Mouse (Mus musculus) intestine, embryonic 16.5 days (tissue): Measurements from ENCODE around the gene Ube2j2. TPM values are rescaled to one million over a fixed set of nuclear protein-coding genes. Genes with fewer than 3 reads are reported as not detected.

Experiments
- ATAC-seq: fragments of 200-750 bp; cut with Nextera tagmentation; 2 replicates; pipeline ENCODE4 v1.8.0; 2017; ENCODE audit warnings: moderate TSS enrichment, moderate library complexity
- H3K27ac ChIP-seq: fragments of 300-500 bp; sonication (generic); 2 replicates; pipeline ENCODE4 v1.5.1; 2014; ENCODE audit warnings: mild to moderate bottlenecking, low read length
- H3K27me3 ChIP-seq: fragments of 300-500 bp; sonication (generic); replicated peaks from 2 replicates; pipeline ENCODE4 v1.6.1; 2014; ENCODE audit warnings: low read length, control low read depth, mixed read lengths; ENCODE audit not compliant: control insufficient read depth, insufficient read depth
- H3K36me3 ChIP-seq: fragments of 300-500 bp; sonication (generic); 2 replicates; pipeline ENCODE4 v1.6.1; 2014; ENCODE audit warnings: low read length, control low read depth; ENCODE audit not compliant: control insufficient read depth, insufficient read depth
- H3K4me1 ChIP-seq: fragments of 300-500 bp; sonication (generic); 2 replicates; pipeline ENCODE4 v1.6.1; 2014; ENCODE audit warnings: low read length, control low read depth, mixed read lengths; ENCODE audit not compliant: control insufficient read depth, insufficient read depth
- H3K4me2 ChIP-seq: fragments of 300-500 bp; sonication (generic); 2 replicates; pipeline ENCODE4 v1.6.1; 2014; ENCODE audit warnings: low read depth, low read length, control low read depth
- H3K4me3 ChIP-seq: fragments of 300-500 bp; sonication (generic); 2 replicates; pipeline ENCODE4 v1.5.1; 2014; ENCODE audit warnings: mild to moderate bottlenecking, low read length
- H3K9ac ChIP-seq: fragments of 300-500 bp; sonication (generic); 2 replicates; pipeline ENCODE4 v1.6.1; 2014; ENCODE audit warnings: low read depth, low read length
- H3K9me3 ChIP-seq: fragments of 300-500 bp; sonication (generic); 2 replicates; pipeline ENCODE4 v1.6.1; 2016; ENCODE audit warnings: low read length, control low read depth; ENCODE audit not compliant: control insufficient read depth
- WGBS: fragments of 180-500 bp; shearing (Covaris S2); extraction: QIAGEN DNeasy Blood & Tissue Kit; methylation state at CpG from one replicate; pipeline ENCODE4 v1.1.7; 2014; 5-methylcytosine and 5-hydroxymethylcytosine counted together
- polyA plus RNA-seq: library from polyadenylated mRNA; unstranded; fragments of >200 nt; fragmentation: Nextera tagmentation; extraction: Ambion mirVana; gene quantifications from 2 replicates; pipeline ENCODE4 v1.2.1, GENCODE M21; 2015

The Ube2j2 gene
- polyA plus RNA-seq, 1 experiment from 2014 or later: 89.5 TPM

DNA sequence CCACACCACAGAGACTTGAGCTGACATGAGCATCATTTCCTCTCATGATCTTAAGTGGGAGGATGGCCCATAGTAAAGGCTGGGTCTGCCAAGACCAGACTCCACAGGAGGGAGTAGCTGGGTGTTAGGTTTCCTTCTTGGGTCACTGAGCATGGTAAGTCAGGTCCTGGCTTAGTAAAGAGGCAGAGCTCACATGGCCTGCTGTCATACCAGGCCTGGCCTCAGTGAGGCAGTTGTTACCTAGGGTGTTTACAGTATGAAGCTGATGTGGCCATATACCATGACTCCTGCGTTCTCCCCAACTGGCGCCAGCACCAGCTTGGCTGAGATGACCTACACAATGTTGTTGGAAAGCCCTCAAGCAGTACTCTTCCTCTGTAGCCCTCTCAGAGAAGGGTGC lies 29.6 kb downstream of the Ube2j2 start:
- H3K9ac ChIP-seq: no peak overlapping the region

DNA sequence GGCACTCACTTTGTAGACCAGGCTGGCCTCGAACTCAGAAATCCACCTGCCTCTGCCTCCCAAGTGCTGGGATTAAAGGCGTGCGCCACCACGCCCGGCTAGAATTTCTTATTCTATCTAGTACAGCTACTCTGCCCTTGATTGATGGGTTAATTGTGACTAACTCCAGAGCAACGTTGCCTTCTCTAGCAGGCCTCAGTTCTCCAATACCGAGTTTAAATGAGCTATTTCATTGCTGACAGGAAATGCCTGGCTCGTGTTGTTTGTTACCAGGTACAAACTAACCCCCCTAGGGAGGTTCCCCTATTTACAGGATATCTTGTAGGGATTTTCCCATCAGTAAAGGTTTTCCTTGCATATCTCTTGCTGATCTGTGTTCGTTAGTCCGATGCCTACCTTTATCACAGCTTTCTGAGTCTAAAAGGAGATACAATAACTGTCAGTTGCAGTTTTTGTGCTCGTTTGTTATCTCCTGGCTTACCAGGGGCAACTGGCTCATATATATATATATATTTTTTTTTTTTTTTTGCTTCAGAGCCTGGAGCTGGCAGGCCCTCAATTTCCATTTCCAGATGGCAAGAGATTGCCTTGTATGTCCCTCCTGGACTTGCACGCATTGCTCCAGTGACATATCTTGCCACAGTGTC lies 37.9 kb downstream of the Ube2j2 start:
- Histone ChIP-seq H3K27me3 (no peaks in the 10 kb centered on the region), H3K4me2 (no peak overlapping the region), H3K27ac (no peak overlapping the region), H3K9me3 (peaks cover 4% of the 10 kb centered on the region; the same call in 1 of the 2 replicates), H3K4me3 (no peak overlapping the region), H3K4me1 (no peaks in the 10 kb centered on the region), H3K36me3 (no peaks in the 10 kb centered on the region), H3K9ac (no peak overlapping the region)
- ATAC-seq: no peak
- 78% methylated on average over 12 of the region's 12 CpGs for WGBS

More for the DNA sequence above, 29.6 kb downstream of the Ube2j2 start:
- H3K27ac ChIP-seq: no peak overlapping the region
- 76% methylated on average over 2 of the region's 2 CpGs for whole genome bisulfite sequencing
- no peaks in the 10 kb centered on the region for H3K9me3 ChIP-seq
- no peak for ATAC-seq
- H3K4me2 ChIP-seq: no peak overlapping the region
- H3K4me1 ChIP-seq: peaks cover 8% of the 10 kb centered on the region; the same call in 1 of the 2 replicates
- no peaks in the 10 kb centered on the region for H3K36me3 ChIP-seq
- no peaks in the 10 kb centered on the region for H3K27me3 ChIP-seq
- no peak overlapping the region for H3K4me3 ChIP-seq

DNA sequence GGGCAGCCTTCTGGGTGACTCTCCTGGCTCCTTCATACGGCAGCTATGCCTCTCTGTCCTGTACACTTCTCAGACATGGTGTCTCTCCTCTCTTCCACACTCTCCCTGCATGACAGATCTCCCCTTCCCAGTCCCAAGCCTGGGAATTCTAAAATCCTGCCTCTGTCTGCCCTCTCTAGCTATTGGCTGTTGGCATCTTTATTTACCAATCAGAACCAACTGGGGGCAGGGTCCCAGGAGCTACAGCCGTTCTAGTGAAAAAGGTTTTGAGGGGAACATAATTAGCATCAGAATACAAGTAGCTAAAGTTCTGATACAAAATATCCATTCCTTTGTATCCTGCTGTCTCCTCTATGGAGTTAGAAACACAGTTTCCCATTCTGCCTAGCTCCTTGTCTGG lies 40.2 kb downstream of the Ube2j2 start:
- Histone ChIP-seq H3K4me2 (no peak overlapping the region), H3K36me3 (no peaks in the 10 kb centered on the region), H3K27me3 (no peaks in the 10 kb centered on the region), H3K9me3 (peaks cover 4% of the 10 kb centered on the region; the same call in 1 of the 2 replicates), H3K27ac (no peak overlapping the region), H3K9ac (no peak overlapping the region), H3K4me1 (no peaks in the 10 kb centered on the region), H3K4me3 (no peak overlapping the region)
- WGBS: 14% methylated on average over 2 of the region's 2 CpGs
- no peak for ATAC-seq

DNA sequence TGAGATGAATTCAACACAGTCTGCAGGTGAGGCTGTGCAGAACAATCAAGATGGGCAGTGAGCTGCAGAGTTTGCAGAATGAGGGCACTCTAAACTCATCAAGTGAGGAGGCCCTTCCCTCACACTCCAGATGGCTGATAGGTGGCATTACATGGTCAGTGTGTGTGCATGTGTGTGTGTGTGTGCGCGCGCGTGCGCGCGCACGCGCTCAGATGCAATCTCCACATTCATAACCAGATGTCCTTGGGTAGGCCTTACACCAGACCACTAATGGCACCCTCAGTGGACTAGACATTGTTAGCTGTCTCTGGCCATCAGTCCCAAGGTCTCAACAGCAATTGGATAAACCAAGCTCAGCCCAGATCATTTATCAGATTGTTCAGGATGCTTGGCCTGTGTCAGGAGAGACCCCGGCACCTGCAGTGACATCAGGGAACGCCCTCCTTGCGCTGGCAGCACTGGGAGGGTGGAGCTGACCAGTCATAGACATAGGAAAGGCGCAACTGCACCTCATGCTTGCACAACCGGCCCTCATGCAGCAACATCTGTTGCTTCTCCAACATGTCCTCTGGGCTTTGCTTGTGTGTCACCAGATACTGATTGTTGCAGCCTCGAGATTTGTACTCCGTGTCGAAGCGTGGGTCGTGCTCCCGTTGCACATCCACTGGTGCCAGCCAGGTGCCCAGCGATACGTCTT lies 47.7 kb downstream of the Ube2j2 start:
- Histone ChIP-seq H3K4me3 (peak overlapping the region; percentile 67), H3K4me2 (peak overlapping the region; percentile 99), H3K4me1 (peaks cover 16% of the 10 kb centered on the region), H3K9me3 (no peaks in the 10 kb centered on the region), H3K9ac (peak overlapping the region; percentile 85), H3K27me3 (no peaks in the 10 kb centered on the region), H3K36me3 (peaks cover under 1% of the 10 kb centered on the region; the same call in 1 of the 2 replicates), H3K27ac (no peak overlapping the region)
- 84% methylated on average over 22 of the region's 22 CpGs for WGBS
- no peak for ATAC-seq

DNA sequence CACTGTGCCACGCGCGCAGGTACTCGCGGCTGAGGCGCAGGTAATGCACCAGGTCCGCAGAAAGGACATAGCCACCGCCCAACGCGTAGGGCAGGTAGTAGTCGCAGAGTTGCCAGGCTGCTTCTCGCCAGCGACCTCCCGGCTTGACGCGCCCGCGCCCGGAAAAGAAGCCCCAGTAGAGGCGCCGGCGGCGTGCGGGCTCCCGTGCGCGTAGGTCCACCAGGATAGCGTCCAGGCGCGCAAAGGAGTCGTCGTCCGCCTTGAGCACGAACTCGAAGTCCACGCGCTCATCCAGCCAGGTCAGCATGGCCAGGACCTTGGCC lies 48.2 kb downstream of the Ube2j2 start:
- peak; percentile 22 for ATAC-seq
- WGBS: 19% methylated on average over 37 of the region's 37 CpGs
- Histone ChIP-seq H3K27me3 (no peaks in the 10 kb centered on the region), H3K36me3 (peaks cover 6% of the 10 kb centered on the region), H3K9ac (peak overlapping the region; percentile 85), H3K4me3 (peak overlapping the region; percentile 67), H3K4me1 (peaks cover 16% of the 10 kb centered on the region), H3K4me2 (peak overlapping the region; percentile 99), H3K27ac (peak overlapping the region; percentile 95), H3K9me3 (no peaks in the 10 kb centered on the region)

DNA sequence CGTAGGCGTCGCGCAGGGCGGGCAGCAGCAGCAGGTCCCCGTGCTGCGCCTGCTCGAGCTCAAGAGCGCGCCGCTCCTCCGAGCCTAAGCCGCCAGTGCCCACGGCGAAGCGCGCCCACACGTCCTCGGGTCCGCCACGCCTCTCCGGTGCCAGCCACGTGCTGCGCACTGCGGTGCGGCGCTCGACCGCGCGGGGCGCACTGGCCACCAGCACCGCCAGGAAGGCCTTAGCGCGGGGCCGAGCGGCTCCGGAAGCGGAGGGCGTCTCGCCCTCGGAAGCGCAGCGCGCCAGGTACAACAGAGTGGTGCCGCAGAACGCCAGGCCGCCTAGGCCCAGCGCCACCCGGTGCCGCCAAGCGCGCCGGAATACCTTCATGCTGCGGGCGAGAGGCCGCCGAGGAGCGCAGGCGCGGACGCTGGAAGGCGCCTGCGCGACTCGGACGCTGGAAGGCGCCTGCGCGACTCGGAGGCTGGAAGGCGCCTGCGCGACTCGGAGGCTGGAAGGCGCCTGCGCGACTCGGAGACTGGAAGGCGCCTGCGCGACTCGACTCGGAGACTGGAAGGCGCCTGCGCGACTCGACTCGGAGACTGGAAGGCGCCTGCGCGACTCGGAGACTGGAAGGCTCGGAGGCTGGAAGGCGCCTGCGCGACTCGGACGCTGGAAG lies 48.7 kb downstream of the Ube2j2 start, which contains the start of the genes B3galt6 and Sdf4:
Gene B3galt6 (minus strand): TSS at position 409 of the 665 bp plus-strand sequence.
Gene Sdf4 (plus strand): TSS at position 632 of the 665 bp plus-strand sequence.
- ATAC-seq: peak; percentile 90
- under 1% methylated on average over 97 of the region's 99 CpGs for WGBS

DNA sequence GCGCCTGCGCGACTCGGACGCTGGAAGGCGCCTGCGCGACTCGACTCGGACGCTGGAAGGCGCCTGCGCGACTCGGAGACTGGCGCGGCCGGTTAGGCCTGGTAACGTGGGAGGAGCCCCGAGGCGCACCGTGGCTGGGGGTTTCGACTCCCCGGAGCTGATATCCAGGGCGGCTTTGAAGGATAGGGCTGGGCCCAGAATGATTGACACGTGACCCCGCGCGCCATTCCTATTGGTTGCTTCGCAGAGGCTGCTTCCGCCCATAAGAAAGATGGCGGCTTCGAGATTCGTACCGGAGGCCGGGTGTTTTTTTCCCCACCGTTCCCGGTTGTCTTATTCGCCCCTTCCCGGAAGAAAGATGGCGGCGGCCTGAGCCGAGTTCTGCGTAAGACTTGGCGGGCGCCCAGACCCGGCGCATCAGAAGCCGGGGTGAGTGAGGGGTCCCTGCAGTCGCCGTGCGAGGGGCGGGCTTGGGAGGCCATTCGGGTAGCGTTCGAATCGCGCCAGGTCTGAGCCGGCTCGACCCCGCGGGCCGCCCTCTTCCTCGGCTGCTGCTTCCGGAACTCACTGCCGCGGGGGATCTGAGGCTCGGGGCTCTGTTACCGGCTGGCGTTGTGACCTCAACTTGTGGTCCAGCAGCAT lies 49.4 kb downstream of the Ube2j2 start:
- peak; percentile 85 for ATAC-seq
- peaks cover 13% of the 10 kb centered on the region for H3K36me3 ChIP-seq
- H3K4me1 ChIP-seq: peaks cover 16% of the 10 kb centered on the region
- peak overlapping the region; percentile 55; the same call in 1 of the 2 replicates for H3K4me2 ChIP-seq
- WGBS: under 1% methylated on average over 70 of the region's 70 CpGs
- peak overlapping the region; percentile 96 for H3K27ac ChIP-seq
- H3K27me3 ChIP-seq: no peaks in the 10 kb centered on the region
- peak overlapping the region; percentile 91 for H3K9ac ChIP-seq
- H3K4me3 ChIP-seq: peak overlapping the region; percentile 89
- no peaks in the 10 kb centered on the region for H3K9me3 ChIP-seq

More for the DNA sequence above, 48.7 kb downstream of the Ube2j2 start, which contains the start of the genes B3galt6 and Sdf4:
- H3K4me2 ChIP-seq: peak within 1 kb of the TSS; percentile 99
- peaks cover 9% of the 10 kb centered on the region for H3K36me3 ChIP-seq
- H3K27me3 ChIP-seq: no peaks in the 10 kb centered on the region
- no peaks in the 10 kb centered on the region for H3K9me3 ChIP-seq
- peak within 1 kb of the TSS; percentile 91 for H3K9ac ChIP-seq
- H3K27ac ChIP-seq: peak within 1 kb of the TSS; percentile 96
- peak within 1 kb of the TSS; percentile 89 for H3K4me3 ChIP-seq
- peaks cover 16% of the 10 kb centered on the region for H3K4me1 ChIP-seq

DNA sequence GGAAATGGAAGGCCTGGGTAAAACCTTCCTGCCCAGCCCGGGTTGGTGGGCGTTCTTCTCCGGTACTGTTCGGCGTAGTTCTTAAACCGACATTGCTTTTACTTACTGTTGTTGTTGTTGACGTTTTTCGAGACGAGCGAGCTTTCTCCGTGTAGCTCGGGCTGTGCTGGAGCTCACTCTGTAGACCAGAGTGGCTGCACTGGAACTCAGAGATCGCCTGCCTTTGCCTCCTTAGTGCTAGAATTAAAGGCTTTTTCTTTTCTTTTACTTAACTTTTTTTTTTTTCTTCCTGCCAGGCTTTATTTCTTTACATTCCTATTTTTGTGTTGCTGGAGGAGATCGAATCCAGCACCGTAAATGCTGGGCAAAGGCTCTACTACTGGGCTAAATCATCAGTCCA lies 50.0 kb downstream of the Ube2j2 start:
- H3K9me3 ChIP-seq: no peaks in the 10 kb centered on the region
- H3K27ac ChIP-seq: peak overlapping the region; percentile 96
- WGBS: 5% methylated on average over 15 of the region's 15 CpGs
- H3K4me2 ChIP-seq: peak overlapping the region; percentile 55
- H3K27me3 ChIP-seq: no peaks in the 10 kb centered on the region
- peaks cover 13% of the 10 kb centered on the region for H3K36me3 ChIP-seq
- peaks cover 16% of the 10 kb centered on the region for H3K4me1 ChIP-seq
- no peak for ATAC-seq
- H3K4me3 ChIP-seq: peak overlapping the region; percentile 89
- H3K9ac ChIP-seq: peak overlapping the region; percentile 91

DNA sequence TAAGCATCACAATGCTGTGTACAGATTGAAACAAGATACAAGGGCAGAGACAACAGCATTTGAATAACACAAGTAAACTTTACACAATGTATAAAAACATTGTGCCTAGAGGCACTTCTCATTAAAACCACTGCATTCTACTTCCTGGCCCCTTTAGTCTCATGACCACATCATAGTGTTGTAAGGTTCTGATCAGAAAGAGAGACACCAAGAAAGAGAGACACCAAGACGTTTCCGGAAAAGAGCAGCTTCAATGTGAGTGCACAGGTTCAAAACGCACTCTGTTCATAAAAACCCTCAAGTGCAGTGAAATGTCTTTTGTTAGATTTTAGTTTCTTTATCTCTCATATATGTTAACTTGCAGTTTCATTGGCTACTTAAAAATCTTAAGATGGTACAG lies 60.5 kb downstream of the Ube2j2 start:
- WGBS: 94% methylated on average over 3 of the region's 3 CpGs
- Histone ChIP-seq H3K27ac (no peak overlapping the region), H3K36me3 (peaks cover 29% of the 10 kb centered on the region), H3K27me3 (no peaks in the 10 kb centered on the region), H3K9ac (no peak overlapping the region), H3K9me3 (no peaks in the 10 kb centered on the region), H3K4me3 (no peak overlapping the region), H3K4me2 (no peak overlapping the region), H3K4me1 (no peaks in the 10 kb centered on the region)
- ATAC-seq: no peak
